In genomic region chr13:33964206-33965046, GRCm38 (mm10) we compare ENCODE assay signal across 8 mouse cellular contexts. TPM values are rescaled to one million over a fixed set of nuclear protein-coding genes. Genes with fewer than 3 reads are reported as not detected.
DNase-seq lines count a peak whose midpoint lies in the region; ATAC-seq lines count a peak whose summit lies in the region.

TSS of gene Nqo2 (plus strand) at chr13:33964687.

- H3K36me3 ChIP-seq in hindbrain, embryonic 12.5 days: no peaks in the 10 kb centered on the region

- peak within 1 kb of the TSS; percentile 75 for H3K4me2 ChIP-seq in hindbrain, embryonic 12.5 days (replicated peaks)

- 3% methylated on average over 22 of the region's 22 CpGs for WGBS in hindbrain, embryonic 12.5 days

- H3K27ac ChIP-seq in hindbrain, embryonic 12.5 days: peak within 1 kb of the TSS; percentile 82

- DNase-seq in NIH3T3 (ENCODE audit: low read depth): peak; percentile 80
- DNase-seq in cerebellum, postnatal 10 days: peak; percentile 72 to 73
- DNase-seq in frontal cortex, postnatal 10 days (ENCODE audit: low spot score in 2 of 2): peak; percentile 40 to 42
- peak; percentile 45 to 67 for DNase-seq in layer of hippocampus, postnatal 14 days (ENCODE audit: low spot score in 2 of 2)
- DNase-seq in lung, postnatal 14 days: peak; percentile 60
- DNase-seq in retina, embryonic 14.5 days (ENCODE audit: low spot score): peak; percentile 70
- DNase-seq in thymus, postnatal 4 days: peak; percentile 54

- H3K9ac ChIP-seq in hindbrain, embryonic 12.5 days: peak within 1 kb of the TSS; percentile 69

- peaks cover 6% of the 10 kb centered on the region for H3K4me1 ChIP-seq in hindbrain, embryonic 12.5 days

- no peaks in the 10 kb centered on the region for H3K9me3 ChIP-seq in hindbrain, embryonic 12.5 days (replicated peaks)

- no peaks in the 10 kb centered on the region for H3K27me3 ChIP-seq in hindbrain, embryonic 12.5 days

- ATAC-seq in hindbrain, embryonic 12.5 days (ENCODE audit: low FRiP score): peak; percentile 89

- peak within 1 kb of the TSS; percentile 54 for H3K4me3 ChIP-seq in hindbrain, embryonic 12.5 days

RNA-seq across cellular contexts. Expression of gene Nqo2, which starts in this region (rescaled TPM):
- 15.9 and 16.0 TPM in 2 replicates for polyA plus RNA-seq in hindbrain, embryonic 12.5 days (2016; fragmentation: Nextera tagmentation; extraction: Ambion mirVana)
- 1 to 10 TPM; 5.3 to 7.1 TPM for total RNA-seq in layer of hippocampus, postnatal 14 days (2021)

Comparison
In these comparisons a context has a peak if more than half of its experiments do, and no peak if none do; other contexts are left out.
1. Peak in every context shown above with its lines: DNase-seq, ATAC-seq, H3K4me3 ChIP-seq and H3K27ac ChIP-seq.